Mouse (Mus musculus): ENCODE results near the gene Olfr1366. TPM values are rescaled to one million over a fixed set of nuclear protein-coding genes. Genes with fewer than 3 reads are reported as not detected.

The Olfr1366 gene
- polyA plus RNA-seq, 1 experiment from 2014 or later: 0.07 TPM

GRCm38 (mm10) chr13:21492847-21493246, 49.8 kb downstream of the Olfr1366 start:
- H3K9ac ChIP-seq (ENCODE audit: low read length): no peak overlapping the region
- DNase-seq (ENCODE audit: low spot score) (no peak), ATAC-seq (ENCODE audit: low FRiP score, low TSS enrichment) (no peak)
- H3K4me2 ChIP-seq (replicated peaks; ENCODE audit: low read depth): no peak overlapping the region
- H3K4me1 ChIP-seq (replicated peaks; ENCODE audit: control insufficient read depth, insufficient read depth): no peaks in the 10 kb centered on the region
- no peak for TF ChIP-seq EP300 (optimal IDR thresholded peaks at IDR 0.05)
- TF ChIP-seq CTCF (IDR thresholded peaks at IDR 0.05; ENCODE audit: low read depth): no peak
- no peak overlapping the region for H3K4me3 ChIP-seq (ENCODE audit: low read depth, low read length)
- WGBS: 75% methylated on average over 5 of the region's 5 CpGs
- H3K9me3 ChIP-seq (ENCODE audit: control insufficient read depth, low read length): no peaks in the 10 kb centered on the region
- no peaks in the 10 kb centered on the region for H3K27me3 ChIP-seq (ENCODE audit: control insufficient read depth, insufficient read depth, low read length)
- no peak overlapping the region for H3K27ac ChIP-seq (replicated peaks)
- no peaks in the 10 kb centered on the region for H3K36me3 ChIP-seq (ENCODE audit: control insufficient read depth, insufficient read depth, low read length)

- ATAC-seq (ENCODE audit: low FRiP score, low TSS enrichment): no peak
- Histone ChIP-seq H3K27me3 (ENCODE audit: control insufficient read depth, insufficient read depth, low read length) (no peaks in the 10 kb centered on the region), H3K4me1 (replicated peaks; ENCODE audit: control insufficient read depth, insufficient read depth) (no peaks in the 10 kb centered on the region), H3K9ac (ENCODE audit: low read length) (no peak overlapping the region), H3K9me3 (ENCODE audit: control insufficient read depth, low read length) (no peaks in the 10 kb centered on the region), H3K4me2 (replicated peaks; ENCODE audit: low read depth) (no peak overlapping the region), H3K36me3 (ENCODE audit: control insufficient read depth, insufficient read depth, low read length) (no peaks in the 10 kb centered on the region), H3K4me3 (ENCODE audit: low read depth, low read length) (no peak overlapping the region), H3K27ac (replicated peaks) (no peak overlapping the region)
- TF ChIP-seq EP300 (optimal IDR thresholded peaks at IDR 0.05): no peak
- no peak for TF ChIP-seq CTCF (IDR thresholded peaks at IDR 0.05; ENCODE audit: low read depth)
- 85% methylated on average over 1 of the region's 1 CpGs for WGBS
- DNase-seq (ENCODE audit: low spot score): no peak
These were observed 55.7 kb downstream of the Olfr1366 start for GRCm38 (mm10) chr13:21486881-21487280.

Other genes with a start within 250 kb of the Olfr1366 start
- 0.07 TPM in 1 of 2 replicates, not detected in the other for gene Gpx6, start 230.7 kb downstream of the Olfr1366 start, polyA plus RNA-seq (2015; fragmentation: Nextera tagmentation; extraction: Ambion mirVana)
- not detected in 2 replicates for gene Olfr1367, start 195.9 kb downstream of the Olfr1366 start, polyA plus RNA-seq (2015; fragmentation: Nextera tagmentation; extraction: Ambion mirVana)
- 4.3 and 4.6 TPM in 2 replicates for gene Zscan12, start 180.0 kb downstream of the Olfr1366 start, polyA plus RNA-seq (2015; fragmentation: Nextera tagmentation; extraction: Ambion mirVana)
- gene Zkscan3, start 140.1 kb downstream of the Olfr1366 start, polyA plus RNA-seq (2015; fragmentation: Nextera tagmentation; extraction: Ambion mirVana): 32.9 and 36.4 TPM in 2 replicates
- gene Pgbd1, start 101.8 kb downstream of the Olfr1366 start, polyA plus RNA-seq (2015; fragmentation: Nextera tagmentation; extraction: Ambion mirVana): 0.75 and 0.90 TPM in 2 replicates
- gene Zscan26, start 89.1 kb downstream of the Olfr1366 start, polyA plus RNA-seq (2015; fragmentation: Nextera tagmentation; extraction: Ambion mirVana): 16.5 and 17.3 TPM in 2 replicates
- 2.4 and 2.7 TPM in 2 replicates for gene Nkapl, start 74.3 kb downstream of the Olfr1366 start, polyA plus RNA-seq (2015; fragmentation: Nextera tagmentation; extraction: Ambion mirVana)
- 1.7 and 2.4 TPM in 2 replicates for gene Zkscan4, start 63.9 kb downstream of the Olfr1366 start, polyA plus RNA-seq (2015; fragmentation: Nextera tagmentation; extraction: Ambion mirVana)
- gene Gm10065, start 63.4 kb downstream of the Olfr1366 start, polyA plus RNA-seq (2015; fragmentation: Nextera tagmentation; extraction: Ambion mirVana): not detected in 2 replicates
- gene AK157302, start 47.6 kb downstream of the Olfr1366 start, polyA plus RNA-seq (2015; fragmentation: Nextera tagmentation; extraction: Ambion mirVana): 0.28 and 0.33 TPM in 2 replicates
- gene Gm11273, start 41.4 kb downstream of the Olfr1366 start, polyA plus RNA-seq (2015; fragmentation: Nextera tagmentation; extraction: Ambion mirVana): 12.3 and 12.9 TPM in 2 replicates
- 1.6 and 2.4 TPM in 2 replicates for gene Zkscan8, start 11.7 kb downstream of the Olfr1366 start, polyA plus RNA-seq (2015; fragmentation: Nextera tagmentation; extraction: Ambion mirVana)
- gene Olfr1535, start 17.1 kb upstream of the Olfr1366 start, polyA plus RNA-seq (2015; fragmentation: Nextera tagmentation; extraction: Ambion mirVana): 0.04 TPM in 1 of 2 replicates, not detected in the other
- not detected in 2 replicates for gene Olfr1364, start 39.0 kb upstream of the Olfr1366 start, polyA plus RNA-seq (2015; fragmentation: Nextera tagmentation; extraction: Ambion mirVana)
- not detected in 2 replicates for gene Olfr1362, start 71.2 kb upstream of the Olfr1366 start, polyA plus RNA-seq (2015; fragmentation: Nextera tagmentation; extraction: Ambion mirVana)
- gene Olfr11, start 99.7 kb upstream of the Olfr1366 start, polyA plus RNA-seq (2015; fragmentation: Nextera tagmentation; extraction: Ambion mirVana): not detected in 2 replicates
- gene Olfr1361, start 120.6 kb upstream of the Olfr1366 start, polyA plus RNA-seq (2015; fragmentation: Nextera tagmentation; extraction: Ambion mirVana): not detected in 2 replicates
- not detected in 2 replicates for gene Olfr1360, start 134.6 kb upstream of the Olfr1366 start, polyA plus RNA-seq (2015; fragmentation: Nextera tagmentation; extraction: Ambion mirVana)
- gene Olfr1359, start 155.3 kb upstream of the Olfr1366 start, polyA plus RNA-seq (2015; fragmentation: Nextera tagmentation; extraction: Ambion mirVana): not detected in 2 replicates
- gene Hist1h2bl, start 173.3 kb upstream of the Olfr1366 start, polyA plus RNA-seq (2015; fragmentation: Nextera tagmentation; extraction: Ambion mirVana): 0.85 and 1.5 TPM in 2 replicates
- 8.8 and 14.4 TPM in 2 replicates for gene Hist1h2ai, start 173.6 kb upstream of the Olfr1366 start, polyA plus RNA-seq (2015; fragmentation: Nextera tagmentation; extraction: Ambion mirVana)
- 1.1 and 4.1 TPM in 2 replicates for gene Hist1h3h, start 174.9 kb upstream of the Olfr1366 start, polyA plus RNA-seq (2015; fragmentation: Nextera tagmentation; extraction: Ambion mirVana)
- 0.56 and 1.0 TPM in 2 replicates for gene Hist1h2bm, start 179.2 kb upstream of the Olfr1366 start, polyA plus RNA-seq (2015; fragmentation: Nextera tagmentation; extraction: Ambion mirVana)
- 0.18 and 0.92 TPM in 2 replicates for gene Hist1h4j, start 192.3 kb upstream of the Olfr1366 start, polyA plus RNA-seq (2015; fragmentation: Nextera tagmentation; extraction: Ambion mirVana)
- gene Hist1h4k, start 207.7 kb upstream of the Olfr1366 start, polyA plus RNA-seq (2015; fragmentation: Nextera tagmentation; extraction: Ambion mirVana): 0.81 and 1.1 TPM in 2 replicates
- 7.3 and 19.3 TPM in 2 replicates for gene Hist1h2ak, start 211.0 kb upstream of the Olfr1366 start, polyA plus RNA-seq (2015; fragmentation: Nextera tagmentation; extraction: Ambion mirVana)
- gene Hist1h2bn, start 211.3 kb upstream of the Olfr1366 start, polyA plus RNA-seq (2015; fragmentation: Nextera tagmentation; extraction: Ambion mirVana): 0.73 and 2.2 TPM in 2 replicates
- gene Hist1h1b, start 237.8 kb upstream of the Olfr1366 start, polyA plus RNA-seq (2015; fragmentation: Nextera tagmentation; extraction: Ambion mirVana): 4.3 and 10.5 TPM in 2 replicates
- gene Hist1h3i, start 240.6 kb upstream of the Olfr1366 start, polyA plus RNA-seq (2015; fragmentation: Nextera tagmentation; extraction: Ambion mirVana): 31.2 and 44.3 TPM in 2 replicates
- 1.4 and 1.6 TPM in 2 replicates for gene Hist1h2an, start 244.4 kb upstream of the Olfr1366 start, polyA plus RNA-seq (2015; fragmentation: Nextera tagmentation; extraction: Ambion mirVana)
- gene Hist1h2bp, start 244.7 kb upstream of the Olfr1366 start, polyA plus RNA-seq (2015; fragmentation: Nextera tagmentation; extraction: Ambion mirVana): 0.54 and 2.0 TPM in 2 replicates